Mouse (Mus musculus): ENCODE results near the gene Aptx. TPM values are rescaled to one million over a fixed set of nuclear protein-coding genes. Genes with fewer than 3 reads are reported as not detected.

Aptx gene
- polyA plus RNA-seq, 1 experiment from 2014 or later = 42.1 TPM

MicroRNAs encoded within 50 kb of the gene (microRNA counts, 519-probe panel; counts per million panel counts)
- not detected for microRNA mmu-miR-207

Small RNA genes within 50 kb of the gene (microRNA-seq; reads per million reads assigned to microRNA genes)
- 0.65 reads per million for gene Mir207

Other genes with a start within 250 kb of the Aptx start
- gene Tmem215, start 231.0 kb downstream of the Aptx start, polyA plus RNA-seq (2014; fragmentation: Nextera tagmentation; extraction: Ambion mirVana) = 0.67 and 1.5 TPM in 2 replicates
- gene Dnaja1, start 19.0 kb upstream of the Aptx start, polyA plus RNA-seq (2014; fragmentation: Nextera tagmentation; extraction: Ambion mirVana) = 635 and 648 TPM in 2 replicates
- 120 and 122 TPM in 2 replicates for gene Smu1, start 54.7 kb upstream of the Aptx start, polyA plus RNA-seq (2014; fragmentation: Nextera tagmentation; extraction: Ambion mirVana)
- 8.2 and 9.1 TPM in 2 replicates for gene B4galt1, start 150.8 kb upstream of the Aptx start, polyA plus RNA-seq (2014; fragmentation: Nextera tagmentation; extraction: Ambion mirVana)
- not detected in 2 replicates for gene Spink4, start 216.9 kb upstream of the Aptx start, polyA plus RNA-seq (2014; fragmentation: Nextera tagmentation; extraction: Ambion mirVana)
- 207 and 215 TPM in 2 replicates for gene Bag1, start 245.1 kb upstream of the Aptx start, polyA plus RNA-seq (2014; fragmentation: Nextera tagmentation; extraction: Ambion mirVana)
- gene Chmp5, start 245.2 kb upstream of the Aptx start, polyA plus RNA-seq (2014; fragmentation: Nextera tagmentation; extraction: Ambion mirVana) = 147 and 156 TPM in 2 replicates

Measured in hindbrain, embryonic 14.5 days (tissue).